Mouse (Mus musculus) left cerebral cortex, adult 6 months (tissue): ENCODE measurements around the gene Nxph1. TPM values are rescaled to one million over a fixed set of nuclear protein-coding genes. Genes with fewer than 3 reads are reported as not detected.

ENCODE experiments used
- long read RNA-seq, 2 experiments: library from polyadenylated mRNA; unstranded; transcript quantifications; one replicate each; pipeline ENCODE4 v2.0.0; 2019 to 2020
- polyA plus RNA-seq: library from polyadenylated mRNA; unstranded; fragments of <200 nt; fragmentation: Nextera tagmentation; gene quantifications from 2 replicates; pipeline ENCODE4 v1.2.3, GENCODE M21; 2021

The Nxph1 gene
- 24.1 and 28.1 TPM in 2 replicates for polyA plus RNA-seq
- long read RNA-seq, experiment 1, partial matches to known transcripts: 19 of 23 reads
- long read RNA-seq, experiment 1, other reads (novel, unspliced or antisense): 3 of 23 reads
- long read RNA-seq, experiment 2, partial matches to known transcripts: 14 of 14 reads
- long read RNA-seq, experiment 2, other reads (novel, unspliced or antisense): 0 of 14 reads

GRCm38 (mm10) chr6:8948131-8948470, at the start of gene Nxph1:
Nxph1 (plus strand) TSS chr6:8948431.

Other genes with a start within 250 kb of the Nxph1 start
- 50.0 and 56.0 TPM in 2 replicates for gene Ica1, start 169.9 kb upstream of the Nxph1 start, polyA plus RNA-seq